Mouse (Mus musculus) forebrain, embryonic 10.5 days (tissue): Measurements from ENCODE around the gene Ric3. TPM values are rescaled to one million over a fixed set of nuclear protein-coding genes. Genes with fewer than 3 reads are reported as not detected.
"Not testable (repeated sequence)": the region's sequence is repeated elsewhere in the genome, so short reads cannot be mapped to it uniquely, and the experiment has no call there.

Experiments used
- DNase-seq: peaks from one replicate; pipeline ENCODE4 v3.0.0-alpha.2; 2017; ENCODE audit warnings: low spot score; ENCODE audit errors: extremely low spot score
- H3K27ac ChIP-seq: fragments of 300-500 bp; sonication (generic); 2 replicates; pipeline ENCODE4 v1.5.1; 2016; ENCODE audit warnings: mild to moderate bottlenecking
- H3K27me3 ChIP-seq: fragments of 300-500 bp; sonication (generic); 2 replicates; pipeline ENCODE4 v1.6.1; 2016; ENCODE audit warnings: mild to moderate bottlenecking; ENCODE audit not compliant: poor library complexity, severe bottlenecking
- H3K36me3 ChIP-seq: fragments of 300-500 bp; sonication (generic); replicated peaks from 2 replicates; pipeline ENCODE4 v1.6.1; 2016; ENCODE audit warnings: mild to moderate bottlenecking, moderate library complexity
- H3K4me1 ChIP-seq: fragments of 300-500 bp; sonication (generic); 2 replicates; pipeline ENCODE4 v1.6.1; 2016
- H3K4me3 ChIP-seq: fragments of 300-500 bp; sonication (generic); 2 replicates; pipeline ENCODE4 v1.5.1; 2016; ENCODE audit warnings: mild to moderate bottlenecking, moderate library complexity
- H3K9me3 ChIP-seq: fragments of 300-500 bp; sonication (generic); 2 replicates; pipeline ENCODE4 v1.6.1; 2016; ENCODE audit warnings: mild to moderate bottlenecking, moderate library complexity
- WGBS: fragments of 180-500 bp; shearing (Covaris S2); methylation state at CpG from one replicate; pipeline ENCODE4 v1.1.7; 2016; 5-methylcytosine and 5-hydroxymethylcytosine counted together
- polyA plus RNA-seq: library from polyadenylated mRNA; unstranded; fragments of >200 nt; fragmentation: Nextera tagmentation; extraction: Ambion mirVana; gene quantifications from 2 replicates; pipeline ENCODE4 v1.2.1, GENCODE M21; 2016

Gene Ric3
- polyA plus RNA-seq = 17.3 and 18.7 TPM in 2 replicates

GRCm38 (mm10) chr7:109083113-109083812 is at the start of gene Ric3:
Gene Ric3 (minus strand): TSS chr7:109083331.
- Histone ChIP-seq H3K4me3 (peak within 1 kb of the TSS; percentile 62), H3K27me3 (peaks cover 18% of the 10 kb centered on the region; the same call in 1 of the 2 replicates), H3K9me3 (no peaks in the 10 kb centered on the region), H3K27ac (peak within 1 kb of the TSS; percentile 81), H3K36me3 (no peaks in the 10 kb centered on the region; the same call in 1 of the 2 replicates), H3K4me1 (peaks cover 20% of the 10 kb centered on the region)
- peak; percentile 74 for DNase-seq
- 5% methylated on average over 50 of the region's 50 CpGs for WGBS

- Histone ChIP-seq H3K4me3 (no peak overlapping the region), H3K27me3 (peaks cover 17% of the 10 kb centered on the region; the same call in 1 of the 2 replicates), H3K27ac (no peak overlapping the region), H3K36me3 (peaks cover 14% of the 10 kb centered on the region; the same call in 1 of the 2 replicates), H3K9me3 (no peaks in the 10 kb centered on the region), H3K4me1 (peaks cover 8% of the 10 kb centered on the region)
- WGBS = 87% methylated on average over 2 of the region's 2 CpGs
- DNase-seq = no peak
Observed at GRCm38 (mm10) chr7:109131565-109131964, 48.4 kb upstream of the Ric3 start.

- H3K27me3 ChIP-seq = peaks cover 13% of the 10 kb centered on the region; the same call in 1 of the 2 replicates
- 67% methylated on average over 5 of the region's 5 CpGs for WGBS
- no peak overlapping the region for H3K4me3 ChIP-seq
Observed at GRCm38 (mm10) chr7:109129946-109130686, 47.0 kb upstream of the Ric3 start.

GRCm38 (mm10) chr7:109129442-109129841 is 46.3 kb upstream of the Ric3 start:
- no peak for DNase-seq
- peaks cover 8% of the 10 kb centered on the region for H3K4me1 ChIP-seq

More at GRCm38 (mm10) chr7:109129946-109130686, 47.0 kb upstream of the Ric3 start:
- H3K27ac ChIP-seq = no peak overlapping the region
- H3K36me3 ChIP-seq = peaks cover 8% of the 10 kb centered on the region; the same call in 1 of the 2 replicates
- H3K9me3 ChIP-seq = no peaks in the 10 kb centered on the region
- DNase-seq = no peak
- peaks cover 8% of the 10 kb centered on the region for H3K4me1 ChIP-seq

GRCm38 (mm10) chr7:109115929-109116328 is 32.8 kb upstream of the Ric3 start:
- Histone ChIP-seq H3K9me3 (no peaks in the 10 kb centered on the region), H3K27ac (peak overlapping the region; percentile 79), H3K36me3 (no peaks in the 10 kb centered on the region), H3K4me3 (peak overlapping the region; percentile 6; the same call in 1 of the 2 replicates), H3K4me1 (peaks cover 22% of the 10 kb centered on the region), H3K27me3 (peaks cover 52% of the 10 kb centered on the region)
- 58% methylated on average over 4 of the region's 4 CpGs for WGBS
- DNase-seq = no peak

More at GRCm38 (mm10) chr7:109129442-109129841, 46.3 kb upstream of the Ric3 start:
- peaks cover 8% of the 10 kb centered on the region; the same call in 1 of the 2 replicates for H3K36me3 ChIP-seq
- no peak overlapping the region for H3K27ac ChIP-seq
- H3K4me3 ChIP-seq = no peak overlapping the region
- H3K9me3 ChIP-seq = no peaks in the 10 kb centered on the region
- H3K27me3 ChIP-seq = peaks cover 13% of the 10 kb centered on the region; the same call in 1 of the 2 replicates

- Histone ChIP-seq H3K27ac (peak overlapping the region; percentile 79), H3K27me3 (peaks cover 52% of the 10 kb centered on the region), H3K4me1 (peaks cover 26% of the 10 kb centered on the region)
- DNase-seq, H3K4me3 ChIP-seq, H3K9me3 ChIP-seq, H3K36me3 ChIP-seq: not testable (repeated sequence)
- 20% methylated on average over 1 of the region's 4 CpGs for WGBS
Observed at GRCm38 (mm10) chr7:109115488-109115887, 32.4 kb upstream of the Ric3 start.

GRCm38 (mm10) chr7:109114950-109115349 is 31.8 kb upstream of the Ric3 start:
- Histone ChIP-seq H3K4me1 (peaks cover 30% of the 10 kb centered on the region), H3K9me3 (no peaks in the 10 kb centered on the region), H3K27me3 (peaks cover 52% of the 10 kb centered on the region), H3K27ac (peak overlapping the region; percentile 74), H3K36me3 (no peaks in the 10 kb centered on the region), H3K4me3 (no peak overlapping the region)
- DNase-seq = peak; percentile 44
- 34% methylated on average over 10 of the region's 10 CpGs for WGBS

GRCm38 (mm10) chr7:109111000-109111399 is 27.9 kb upstream of the Ric3 start:
- 75% methylated on average over 5 of the region's 5 CpGs for WGBS

GRCm38 (mm10) chr7:109104894-109105293 is 21.8 kb upstream of the Ric3 start:
- Histone ChIP-seq H3K4me3 (no peak overlapping the region), H3K27ac (no peak overlapping the region), H3K36me3 (no peaks in the 10 kb centered on the region), H3K4me1 (no peaks in the 10 kb centered on the region), H3K27me3 (peaks cover 13% of the 10 kb centered on the region), H3K9me3 (no peaks in the 10 kb centered on the region)
- WGBS = 89% methylated on average over 1 of the region's 1 CpGs
- DNase-seq = no peak

More at GRCm38 (mm10) chr7:109111000-109111399, 27.9 kb upstream of the Ric3 start:
- Histone ChIP-seq H3K4me1 (peaks cover 24% of the 10 kb centered on the region), H3K27ac (peak overlapping the region; percentile 48; the same call in 1 of the 2 replicates), H3K36me3 (no peaks in the 10 kb centered on the region), H3K4me3 (no peak overlapping the region), H3K9me3 (no peaks in the 10 kb centered on the region), H3K27me3 (peaks cover 43% of the 10 kb centered on the region)
- DNase-seq = no peak

- no peaks in the 10 kb centered on the region for H3K9me3 ChIP-seq
- DNase-seq = no peak
- no peak overlapping the region for H3K27ac ChIP-seq
- H3K4me3 ChIP-seq = no peak overlapping the region
- H3K27me3 ChIP-seq = peaks cover 7% of the 10 kb centered on the region
- WGBS = 85% methylated on average over 3 of the region's 3 CpGs
- H3K4me1 ChIP-seq = peaks cover 10% of the 10 kb centered on the region
- H3K36me3 ChIP-seq = no peaks in the 10 kb centered on the region
Observed at GRCm38 (mm10) chr7:109101167-109101566, 18.0 kb upstream of the Ric3 start.

- H3K9me3 ChIP-seq = no peaks in the 10 kb centered on the region
- 35% methylated on average over 6 of the region's 6 CpGs for WGBS
- H3K27ac ChIP-seq = no peak overlapping the region
- peaks cover 10% of the 10 kb centered on the region for H3K4me1 ChIP-seq
- no peaks in the 10 kb centered on the region for H3K36me3 ChIP-seq
- no peak overlapping the region for H3K4me3 ChIP-seq
- H3K27me3 ChIP-seq = peaks cover 7% of the 10 kb centered on the region
- DNase-seq = peak; percentile 53
Observed at GRCm38 (mm10) chr7:109098145-109099018, 15.3 kb upstream of the Ric3 start.

- Histone ChIP-seq H3K4me1 (peaks cover 10% of the 10 kb centered on the region), H3K36me3 (no peaks in the 10 kb centered on the region), H3K27me3 (peaks cover 7% of the 10 kb centered on the region), H3K4me3 (no peak overlapping the region), H3K27ac (no peak overlapping the region), H3K9me3 (no peaks in the 10 kb centered on the region)
- no peak for DNase-seq
- WGBS = 84% methylated on average over 7 of the region's 7 CpGs
Observed at GRCm38 (mm10) chr7:109097203-109097602, 14.1 kb upstream of the Ric3 start.
